Mouse (Mus musculus): ENCODE data around the gene Nkapd1. TPM values are rescaled to one million over a fixed set of nuclear protein-coding genes. Genes with fewer than 3 reads are reported as not detected.

Nkapd1 gene
- polyA plus RNA-seq, 1 experiment, result 3.6 TPM

- peaks cover 56% of the 10 kb centered on the region for H3K79me3 ChIP-seq (ENCODE audit: low read depth)
- peaks cover 60% of the 10 kb centered on the region for H3K36me3 ChIP-seq (ENCODE audit: control insufficient read depth, insufficient read depth)
- no peaks in the 10 kb centered on the region for H3K27me3 ChIP-seq (ENCODE audit: control insufficient read depth, insufficient read depth, insufficient read length)
- TF ChIP-seq CEBPB (IDR thresholded peaks at IDR 0.05; ENCODE audit: low read depth) (no peak), MYOD1 (IDR thresholded peaks at IDR 0.05; ENCODE audit: control insufficient read depth, insufficient read length, low read depth) (no peak), FOSL1 (IDR thresholded peaks at IDR 0.05; ENCODE audit: insufficient read depth, low read length, poor library complexity, severe bottlenecking) (no peak)
- H3ac ChIP-seq (ENCODE audit: control insufficient read depth, insufficient read length, low read depth), result peak overlapping the region; percentile 51
- H3K79me2 ChIP-seq (ENCODE audit: control insufficient read depth, insufficient read depth), result peaks cover 73% of the 10 kb centered on the region
- peak overlapping the region; percentile 86 for H3K4me3 ChIP-seq (ENCODE audit: insufficient read depth, poor library complexity, severe bottlenecking)
These were observed 12.9 kb downstream of the Nkapd1 start for GRCm38 (mm10) chr9:50604338-50604737.

GRCm38 (mm10) chr9:50603998-50604324, 13.3 kb downstream of the Nkapd1 start:
- peaks cover 57% of the 10 kb centered on the region for H3K79me3 ChIP-seq (ENCODE audit: low read depth)
- peaks cover 59% of the 10 kb centered on the region for H3K36me3 ChIP-seq (ENCODE audit: control insufficient read depth, insufficient read depth)
- peak overlapping the region; percentile 51 for H3ac ChIP-seq (ENCODE audit: control insufficient read depth, insufficient read length, low read depth)
- peaks cover 76% of the 10 kb centered on the region for H3K79me2 ChIP-seq (ENCODE audit: control insufficient read depth, insufficient read depth)
- no peak for TF ChIP-seq CEBPB (IDR thresholded peaks at IDR 0.05; ENCODE audit: low read depth)
- TF ChIP-seq MYOG (IDR thresholded peaks at IDR 0.05; ENCODE audit: control insufficient read depth, extremely low read depth, insufficient read length), result no peak
- TF ChIP-seq FOSL1 (IDR thresholded peaks at IDR 0.05; ENCODE audit: insufficient read depth, low read length, poor library complexity, severe bottlenecking), result no peak
- no peak for TF ChIP-seq MAX (IDR thresholded peaks at IDR 0.05)
- no peak for TF ChIP-seq USF1 (IDR thresholded peaks at IDR 0.05; ENCODE audit: low read depth)
- TF ChIP-seq MYOD1 (IDR thresholded peaks at IDR 0.05; ENCODE audit: control insufficient read depth, insufficient read length, low read depth), result no peak
- TF ChIP-seq CTCF (IDR thresholded peaks at IDR 0.05; ENCODE audit: control insufficient read depth, insufficient read depth, insufficient read length), result no peak
- no peaks in the 10 kb centered on the region for H3K27me3 ChIP-seq (ENCODE audit: control insufficient read depth, insufficient read depth, insufficient read length)
- peak overlapping the region; percentile 86 for H3K4me3 ChIP-seq (ENCODE audit: insufficient read depth, poor library complexity, severe bottlenecking)

DNA sequence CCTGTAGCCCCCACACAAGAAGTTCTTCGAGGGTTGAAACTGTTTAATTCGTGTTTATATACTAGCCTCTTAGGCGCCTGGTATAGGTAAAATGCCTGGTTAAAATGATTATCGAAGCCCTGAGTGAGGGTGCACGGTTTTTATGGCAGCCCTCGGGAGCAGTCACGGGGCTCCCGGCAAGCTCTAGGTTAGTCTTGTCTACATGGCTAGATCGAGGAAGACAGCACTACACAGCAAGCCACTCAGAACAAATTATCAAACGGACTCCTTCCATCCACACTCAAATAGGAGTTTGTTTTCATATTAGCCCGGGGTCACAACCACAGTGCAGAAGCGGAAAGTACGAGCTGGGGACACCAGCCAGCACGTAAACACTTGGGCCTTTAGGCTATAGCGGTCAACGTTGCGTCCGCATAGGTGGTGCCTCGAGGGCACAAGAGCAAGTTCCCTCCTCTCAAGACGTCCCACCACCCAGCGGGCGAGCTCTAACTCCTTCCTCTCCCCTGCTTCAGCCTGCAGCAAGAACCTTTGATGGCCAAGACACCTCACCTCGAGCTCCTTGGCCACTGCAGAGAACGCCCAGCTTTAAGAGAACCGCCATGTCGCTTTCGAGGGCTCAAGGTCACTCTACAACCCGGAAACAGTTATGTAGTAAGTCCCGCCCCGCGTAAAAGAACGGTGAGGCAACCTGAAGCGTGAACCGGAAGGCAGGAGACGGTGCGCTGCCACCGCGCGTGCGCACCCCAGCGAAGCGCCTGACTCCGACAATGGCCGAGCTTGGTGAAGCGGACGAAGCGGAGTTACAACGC, 13.9 kb downstream of the Nkapd1 start, which contains the start of the genes Sdhd and Timm8b:
Sdhd (minus strand) TSS at position 624 of the 809 bp plus-strand sequence.
Timm8b (plus strand) TSS at position 722 of the 809 bp plus-strand sequence.
- H3K27me3 ChIP-seq (ENCODE audit: control insufficient read depth, insufficient read depth, insufficient read length), result no peaks in the 10 kb centered on the region
- peak within 1 kb of the TSS; percentile 86 for H3K4me3 ChIP-seq (ENCODE audit: insufficient read depth, poor library complexity, severe bottlenecking)
- peak within 1 kb of the TSS; percentile 82 for H3ac ChIP-seq (ENCODE audit: control insufficient read depth, insufficient read length, low read depth)
- TF ChIP-seq MYOG (IDR thresholded peaks at IDR 0.05; ENCODE audit: control insufficient read depth, extremely low read depth, insufficient read length) (no peak), CEBPB (IDR thresholded peaks at IDR 0.05; ENCODE audit: low read depth) (peak; percentile 63), MAX (IDR thresholded peaks at IDR 0.05) (peak; percentile 63), FOSL1 (IDR thresholded peaks at IDR 0.05; ENCODE audit: insufficient read depth, low read length, poor library complexity, severe bottlenecking) (no peak)
- H3K36me3 ChIP-seq (ENCODE audit: control insufficient read depth, insufficient read depth), result peaks cover 59% of the 10 kb centered on the region
- H3K79me3 ChIP-seq (ENCODE audit: low read depth), result peaks cover 57% of the 10 kb centered on the region
- peaks cover 76% of the 10 kb centered on the region for H3K79me2 ChIP-seq (ENCODE audit: control insufficient read depth, insufficient read depth)

- Histone ChIP-seq H3K36me3 (ENCODE audit: control insufficient read depth, insufficient read depth) (peaks cover 59% of the 10 kb centered on the region), H3ac (ENCODE audit: control insufficient read depth, insufficient read length, low read depth) (no peak overlapping the region), H3K27me3 (ENCODE audit: control insufficient read depth, insufficient read depth, insufficient read length) (no peaks in the 10 kb centered on the region), H3K79me3 (ENCODE audit: low read depth) (peaks cover 52% of the 10 kb centered on the region), H3K4me3 (ENCODE audit: insufficient read depth, poor library complexity, severe bottlenecking) (peak overlapping the region; percentile 86), H3K79me2 (ENCODE audit: control insufficient read depth, insufficient read depth) (peaks cover 72% of the 10 kb centered on the region)
- no peak for TF ChIP-seq MYOG (IDR thresholded peaks at IDR 0.05; ENCODE audit: control insufficient read depth, extremely low read depth, insufficient read length)
- no peak for TF ChIP-seq FOSL1 (IDR thresholded peaks at IDR 0.05; ENCODE audit: insufficient read depth, low read length, poor library complexity, severe bottlenecking)
- TF ChIP-seq CTCF (IDR thresholded peaks at IDR 0.05; ENCODE audit: control insufficient read depth, insufficient read depth, insufficient read length), result no peak
- no peak for TF ChIP-seq CEBPB (IDR thresholded peaks at IDR 0.05; ENCODE audit: low read depth)
- no peak for TF ChIP-seq MAX (IDR thresholded peaks at IDR 0.05)
- TF ChIP-seq MYOD1 (IDR thresholded peaks at IDR 0.05; ENCODE audit: control insufficient read depth, insufficient read length, low read depth), result no peak
- TF ChIP-seq USF1 (IDR thresholded peaks at IDR 0.05; ENCODE audit: low read depth), result no peak
These were observed 15.0 kb downstream of the Nkapd1 start for GRCm38 (mm10) chr9:50602055-50602845.

GRCm38 (mm10) chr9:50601536-50601935, 15.7 kb downstream of the Nkapd1 start:
- TF ChIP-seq CTCF (IDR thresholded peaks at IDR 0.05; ENCODE audit: control insufficient read depth, insufficient read depth, insufficient read length), result no peak
- TF ChIP-seq FOSL1 (IDR thresholded peaks at IDR 0.05; ENCODE audit: insufficient read depth, low read length, poor library complexity, severe bottlenecking), result no peak
- no peak overlapping the region for H3K4me3 ChIP-seq (ENCODE audit: insufficient read depth, poor library complexity, severe bottlenecking)
- peaks cover 52% of the 10 kb centered on the region for H3K79me3 ChIP-seq (ENCODE audit: low read depth)
- peaks cover 60% of the 10 kb centered on the region for H3K36me3 ChIP-seq (ENCODE audit: control insufficient read depth, insufficient read depth)
- no peaks in the 10 kb centered on the region for H3K27me3 ChIP-seq (ENCODE audit: control insufficient read depth, insufficient read depth, insufficient read length)
- no peak overlapping the region for H3ac ChIP-seq (ENCODE audit: control insufficient read depth, insufficient read length, low read depth)
- peaks cover 65% of the 10 kb centered on the region for H3K79me2 ChIP-seq (ENCODE audit: control insufficient read depth, insufficient read depth)

All from C2C12 (cell line).